Mouse (Mus musculus) midbrain, embryonic 10.5 days (tissue): ENCODE measurements around the gene Cds1. TPM values are rescaled to one million over a fixed set of nuclear protein-coding genes. Genes with fewer than 3 reads are reported as not detected.

Experiments
- DNase-seq: peaks from one replicate; pipeline ENCODE4 v3.0.0-alpha.2; 2017; ENCODE audit warnings: low spot score
- H3K27ac ChIP-seq: fragments of 300-500 bp; sonication (generic); replicated peaks from 2 replicates; pipeline ENCODE4 v1.5.1; 2016; ENCODE audit warnings: mild to moderate bottlenecking
- H3K27me3 ChIP-seq: fragments of 300-500 bp; sonication (generic); 2 replicates; pipeline ENCODE4 v1.6.1; 2016; ENCODE audit warnings: low read depth, mild to moderate bottlenecking; ENCODE audit not compliant: poor library complexity, severe bottlenecking
- H3K36me3 ChIP-seq: fragments of 300-500 bp; sonication (generic); 2 replicates; pipeline ENCODE4 v1.6.1; 2016; ENCODE audit warnings: mild to moderate bottlenecking, moderate library complexity
- H3K4me1 ChIP-seq: fragments of 300-500 bp; sonication (generic); 2 replicates; pipeline ENCODE4 v1.6.1; 2016
- H3K4me3 ChIP-seq: fragments of 300-500 bp; sonication (generic); 2 replicates; pipeline ENCODE4 v1.5.1; 2016; ENCODE audit warnings: mild to moderate bottlenecking, moderate library complexity
- H3K9me3 ChIP-seq: fragments of 300-500 bp; sonication (generic); replicated peaks from 2 replicates; pipeline ENCODE4 v1.6.1; 2016; ENCODE audit warnings: mild to moderate bottlenecking
- WGBS: fragments of 180-500 bp; shearing (Covaris S2); methylation state at CpG from one replicate; pipeline ENCODE4 v1.1.7; 2016; 5-methylcytosine and 5-hydroxymethylcytosine counted together
- polyA plus RNA-seq: library from polyadenylated mRNA; unstranded; fragments of >200 nt; fragmentation: Nextera tagmentation; extraction: Ambion mirVana; gene quantifications from 2 replicates; pipeline ENCODE4 v1.2.1, GENCODE M21; 2016

Cds1 gene
- polyA plus RNA-seq, 1 experiment from 2014 or later: 0.80 TPM

DNA sequence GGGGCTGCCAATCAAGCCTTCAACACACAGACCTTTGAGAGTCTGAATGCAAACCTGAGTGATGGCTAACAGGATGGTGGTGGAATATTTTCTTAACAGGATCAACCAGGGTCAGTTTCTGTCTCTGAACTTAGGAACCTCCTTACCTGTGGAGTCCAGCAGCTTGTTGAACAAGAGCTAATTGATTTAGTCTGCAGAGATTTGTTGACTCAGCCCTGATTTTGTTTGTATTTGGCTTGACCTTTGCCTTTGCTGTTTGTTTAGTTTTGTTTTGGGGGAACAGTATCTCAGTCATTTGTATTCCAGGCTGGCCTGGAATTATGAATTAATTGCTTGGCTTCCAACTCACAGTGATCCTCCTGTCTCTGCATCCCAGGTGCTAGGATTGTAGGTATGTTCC is 7.3 kb upstream of the Cds1 start:
- Histone ChIP-seq H3K4me3 (no peak overlapping the region), H3K9me3 (no peaks in the 10 kb centered on the region)
- DNase-seq: no peak

DNA sequence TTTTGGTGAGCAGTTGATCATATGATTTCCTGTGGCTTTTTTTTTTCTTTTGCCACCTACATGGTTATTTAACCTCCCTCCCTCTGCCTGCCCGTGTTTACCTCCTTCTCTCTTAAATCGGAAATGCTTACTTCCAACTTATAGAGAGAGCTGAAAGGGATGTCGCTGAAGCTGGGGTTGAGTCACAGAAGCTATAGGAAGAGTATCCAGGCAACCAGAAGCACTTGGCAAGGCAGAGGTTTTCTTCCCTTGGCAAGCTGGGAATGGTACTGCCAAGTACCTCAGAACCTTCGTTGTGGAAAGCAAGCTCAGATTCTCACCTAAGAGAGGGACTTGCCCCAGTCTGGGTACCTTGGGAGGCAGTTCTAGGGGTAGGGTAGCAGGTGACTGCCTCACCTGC is 3.2 kb upstream of the Cds1 start:
- Histone ChIP-seq H3K9me3 (no peaks in the 10 kb centered on the region), H3K36me3 (no peaks in the 10 kb centered on the region), H3K27me3 (peaks cover 60% of the 10 kb centered on the region), H3K4me3 (no peak overlapping the region), H3K4me1 (peaks cover 16% of the 10 kb centered on the region), H3K27ac (no peak overlapping the region)
- WGBS: 77% methylated on average over 4 of the region's 4 CpGs
- no peak for DNase-seq

More for the DNA sequence above, 7.3 kb upstream of the Cds1 start:
- Histone ChIP-seq H3K4me1 (no peaks in the 10 kb centered on the region), H3K27me3 (peaks cover 20% of the 10 kb centered on the region), H3K36me3 (no peaks in the 10 kb centered on the region), H3K27ac (no peak overlapping the region)

DNA sequence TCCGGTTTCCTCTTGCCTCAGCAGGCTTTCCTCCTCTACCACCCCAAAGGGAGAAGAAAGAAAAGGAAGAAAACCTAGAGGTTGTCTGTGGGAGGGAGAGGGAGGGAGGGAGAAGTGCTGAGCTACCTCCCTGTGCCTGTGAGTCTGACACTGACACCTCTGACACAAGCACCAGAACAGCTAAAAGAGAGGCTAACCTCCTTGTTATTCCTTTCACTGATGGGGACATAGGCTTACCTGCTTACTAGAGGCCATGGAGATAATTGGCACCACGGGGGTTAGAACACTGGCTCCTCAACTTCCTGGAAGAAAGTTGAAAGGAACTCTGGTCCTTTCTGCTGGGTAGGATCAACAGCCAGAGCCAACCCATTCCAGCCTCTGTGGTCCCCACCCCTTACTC is 1.4 kb upstream of the Cds1 start:
- no peaks in the 10 kb centered on the region for H3K9me3 ChIP-seq
- H3K4me3 ChIP-seq: no peak overlapping the region
- H3K4me1 ChIP-seq: peaks cover 16% of the 10 kb centered on the region
- H3K27me3 ChIP-seq: peaks cover 79% of the 10 kb centered on the region
- no peak overlapping the region for H3K27ac ChIP-seq
- WGBS: 23% methylated on average over 2 of the region's 2 CpGs
- H3K36me3 ChIP-seq: no peaks in the 10 kb centered on the region
- DNase-seq: no peak

DNA sequence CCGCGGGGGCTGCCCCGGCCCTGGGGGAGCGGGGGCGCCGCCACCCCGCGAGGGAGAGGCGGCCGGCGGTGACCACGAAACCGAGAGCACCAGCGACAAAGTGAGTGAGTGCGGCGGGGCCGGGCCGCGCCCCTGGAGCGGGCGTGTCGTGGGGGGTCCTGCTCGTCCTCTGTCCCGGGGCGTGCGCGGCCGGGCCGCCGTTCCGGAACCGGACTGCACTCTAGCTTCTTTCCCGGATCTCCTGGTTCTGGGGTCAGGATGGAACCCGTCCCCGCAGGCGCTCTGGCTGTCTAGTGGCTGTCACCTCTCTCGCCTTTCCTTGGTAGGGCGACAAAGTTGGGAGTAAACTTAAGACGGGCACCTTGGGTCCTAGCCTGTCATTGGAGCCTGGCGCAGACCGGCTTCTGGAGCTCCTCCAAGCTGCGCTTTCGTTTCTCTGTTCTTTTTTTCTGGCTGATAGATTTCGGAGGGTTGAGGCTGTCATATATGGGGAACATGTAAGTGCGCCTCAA is 516 bp downstream of the Cds1 start:
- Histone ChIP-seq H3K4me1 (peaks cover 16% of the 10 kb centered on the region), H3K9me3 (no peaks in the 10 kb centered on the region), H3K27me3 (peaks cover 96% of the 10 kb centered on the region), H3K27ac (peak overlapping the region; percentile 76), H3K36me3 (no peaks in the 10 kb centered on the region), H3K4me3 (peak overlapping the region; percentile 83)
- 1% methylated on average over 41 of the region's 45 CpGs for WGBS
- peak; percentile 56 for DNase-seq

DNA sequence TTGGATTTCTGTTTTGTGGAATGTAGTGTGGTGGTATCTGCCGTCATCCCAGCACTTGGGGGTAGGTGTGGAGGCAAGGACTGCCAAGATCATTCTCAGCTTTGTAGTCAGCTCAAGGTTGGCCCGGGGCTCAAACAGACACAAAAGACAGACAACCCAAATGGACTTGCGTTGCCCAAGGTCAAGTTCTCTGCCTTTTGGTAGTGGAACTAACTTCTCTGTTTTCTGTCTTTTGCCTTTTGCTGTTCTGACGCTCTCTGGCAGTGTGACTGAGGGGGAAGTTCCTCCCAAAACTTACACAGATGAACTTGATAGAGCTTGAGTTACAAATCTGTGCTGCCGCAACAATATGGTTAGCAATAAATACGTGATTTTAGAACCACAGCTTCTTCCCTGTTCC is 1.3 kb downstream of the Cds1 start:
- H3K27me3 ChIP-seq: peaks cover 90% of the 10 kb centered on the region
- no peak for DNase-seq
- H3K4me1 ChIP-seq: peaks cover 16% of the 10 kb centered on the region
- no peaks in the 10 kb centered on the region for H3K9me3 ChIP-seq
- WGBS: 43% methylated on average over 6 of the region's 6 CpGs
- no peaks in the 10 kb centered on the region for H3K36me3 ChIP-seq
- no peak overlapping the region for H3K4me3 ChIP-seq
- H3K27ac ChIP-seq: no peak overlapping the region

DNA sequence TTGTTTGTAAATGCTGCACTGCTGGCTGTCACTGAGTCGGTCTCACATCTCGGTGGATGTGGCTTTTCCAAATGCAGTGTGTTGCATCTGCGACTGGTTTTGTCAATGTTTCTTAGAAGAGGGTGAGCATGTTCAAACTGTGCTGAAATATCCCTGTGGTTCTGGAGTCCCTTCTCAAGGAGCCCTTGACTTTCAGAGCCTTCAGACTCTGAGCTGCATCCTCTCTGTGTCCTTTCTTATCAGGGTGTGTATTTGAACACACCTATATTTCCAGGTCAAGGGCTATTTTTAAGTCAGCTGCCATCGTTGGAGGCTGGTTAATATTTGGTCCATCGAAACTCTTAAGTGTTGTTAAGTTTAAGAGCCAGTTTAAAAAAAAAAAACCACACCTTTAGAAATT is 2.2 kb downstream of the Cds1 start:
- Histone ChIP-seq H3K9me3 (no peaks in the 10 kb centered on the region), H3K27me3 (peaks cover 82% of the 10 kb centered on the region), H3K27ac (no peak overlapping the region), H3K36me3 (no peaks in the 10 kb centered on the region), H3K4me3 (no peak overlapping the region), H3K4me1 (peaks cover 16% of the 10 kb centered on the region)
- no peak for DNase-seq
- WGBS: 72% methylated on average over 5 of the region's 5 CpGs

DNA sequence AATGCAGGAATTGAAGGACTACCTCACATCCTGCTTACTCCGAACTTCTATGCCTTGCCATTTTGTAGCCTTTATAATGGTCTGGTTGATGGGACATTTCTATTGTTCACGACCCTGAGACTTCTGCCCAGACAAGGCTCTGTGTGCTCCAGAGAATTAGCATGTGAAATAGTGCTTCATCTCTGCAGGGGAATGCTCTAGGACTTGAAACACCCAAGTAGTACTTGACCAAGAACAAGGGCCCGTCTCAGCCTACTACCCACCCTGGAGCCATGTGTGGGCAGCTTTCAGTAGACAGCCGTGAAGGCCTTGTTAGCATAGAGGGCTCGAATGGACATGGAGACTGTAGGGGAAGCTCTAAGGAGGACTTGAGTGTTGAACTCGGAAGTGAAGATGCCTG is 2.6 kb downstream of the Cds1 start:
- DNase-seq: no peak
- Histone ChIP-seq H3K27ac (no peak overlapping the region), H3K27me3 (peaks cover 78% of the 10 kb centered on the region), H3K4me1 (peaks cover 16% of the 10 kb centered on the region), H3K36me3 (no peaks in the 10 kb centered on the region), H3K9me3 (no peaks in the 10 kb centered on the region), H3K4me3 (no peak overlapping the region)
- 76% methylated on average over 6 of the region's 6 CpGs for WGBS

DNA sequence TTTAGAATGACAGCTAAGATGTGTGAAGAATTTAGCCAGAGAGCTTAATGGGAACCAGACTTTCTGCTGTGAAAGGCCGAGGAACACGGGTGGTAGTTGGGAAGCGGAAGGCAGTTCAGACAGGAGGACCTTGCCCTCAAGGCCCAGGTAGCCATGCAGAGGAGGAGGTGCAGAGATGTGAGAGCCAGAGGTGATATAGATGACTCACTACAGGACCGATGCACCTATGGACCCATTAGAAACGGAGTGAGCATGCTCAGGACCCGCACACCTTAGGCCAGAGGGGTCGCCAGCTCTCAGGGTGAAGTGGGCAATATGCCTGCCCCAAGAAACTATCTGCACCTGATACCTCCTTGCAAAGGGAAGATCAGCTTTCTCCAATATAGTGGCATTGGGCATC is 3.6 kb downstream of the Cds1 start:
- H3K9me3 ChIP-seq: no peaks in the 10 kb centered on the region
- DNase-seq: no peak
- no peak overlapping the region for H3K4me3 ChIP-seq
- H3K4me1 ChIP-seq: peaks cover 16% of the 10 kb centered on the region
- peaks cover 74% of the 10 kb centered on the region for H3K27me3 ChIP-seq
- no peak overlapping the region for H3K27ac ChIP-seq
- 90% methylated on average over 7 of the region's 7 CpGs for WGBS
- no peaks in the 10 kb centered on the region for H3K36me3 ChIP-seq

DNA sequence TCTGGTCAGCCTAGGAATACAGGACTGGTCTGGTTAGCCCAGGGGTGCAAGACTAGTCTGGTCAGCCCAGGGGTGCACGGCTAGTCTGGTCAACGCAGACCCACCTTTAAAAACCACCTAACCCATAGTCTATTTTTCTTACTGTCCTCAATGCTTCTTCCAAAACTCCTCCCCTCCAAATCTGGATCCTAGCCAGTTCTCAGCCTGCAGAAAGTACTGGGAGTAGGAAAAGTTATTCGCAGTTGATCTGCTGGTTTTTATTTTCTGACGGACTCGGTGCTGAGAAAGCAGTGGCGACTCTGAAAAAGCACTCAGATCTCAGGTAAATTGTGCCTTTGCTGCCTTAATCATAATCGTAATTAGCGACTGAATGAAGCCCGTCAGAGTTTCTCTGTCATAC is 7.7 kb downstream of the Cds1 start:
- Histone ChIP-seq H3K27me3 (peaks cover 35% of the 10 kb centered on the region), H3K36me3 (no peaks in the 10 kb centered on the region), H3K4me3 (no peak overlapping the region), H3K4me1 (no peaks in the 10 kb centered on the region), H3K27ac (no peak overlapping the region), H3K9me3 (no peaks in the 10 kb centered on the region)
- WGBS: 93% methylated on average over 9 of the region's 9 CpGs
- no peak for DNase-seq

DNA sequence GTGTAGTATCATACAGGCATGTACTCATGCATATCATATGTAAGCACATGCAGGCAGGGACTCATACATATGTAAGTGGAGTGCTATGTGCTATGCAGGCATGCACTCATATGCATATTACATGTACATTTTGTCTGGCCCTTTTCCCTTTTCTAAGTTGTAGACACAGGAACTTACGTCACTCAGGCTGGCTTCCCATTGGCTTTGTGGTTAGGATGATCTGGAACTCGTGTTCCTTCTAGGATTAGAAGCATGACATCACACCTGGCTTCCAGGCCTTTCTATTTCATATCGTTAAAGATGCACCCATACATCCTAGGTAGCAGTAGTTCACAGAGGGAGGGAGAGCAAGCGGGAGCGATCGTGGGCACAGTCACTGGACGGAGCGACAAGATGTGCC is 10.3 kb downstream of the Cds1 start:
- no peak overlapping the region for H3K4me3 ChIP-seq
- no peaks in the 10 kb centered on the region for H3K4me1 ChIP-seq
- no peaks in the 10 kb centered on the region for H3K36me3 ChIP-seq
- 0 out of 2 replicates have a peak, but pooled peaks cover 11% of the 10 kb centered on the region for H3K27me3 ChIP-seq
- 90% methylated on average over 8 of the region's 8 CpGs for WGBS
- H3K9me3 ChIP-seq: no peaks in the 10 kb centered on the region
- H3K27ac ChIP-seq: no peak overlapping the region
- DNase-seq: no peak

DNA sequence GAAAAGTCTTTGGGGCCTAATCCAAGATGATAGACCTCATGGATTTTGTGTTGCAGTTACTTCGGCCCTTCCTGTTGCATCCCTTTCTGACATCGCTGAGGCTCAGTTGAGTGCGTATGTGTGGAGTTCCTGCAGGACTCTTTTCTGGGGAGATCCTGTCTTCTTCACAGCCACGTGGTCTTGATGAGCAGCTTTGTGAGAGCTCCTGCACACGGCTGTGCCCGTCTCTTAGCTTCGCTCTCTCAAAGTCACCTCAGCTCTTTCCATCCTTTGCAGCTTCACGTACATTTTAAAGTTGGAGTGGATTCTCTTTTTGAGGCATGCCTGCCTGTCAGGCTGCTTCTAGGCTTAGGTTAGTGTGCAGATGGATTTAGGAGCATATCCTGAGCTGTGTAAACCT is 11.6 kb downstream of the Cds1 start:
- Histone ChIP-seq H3K36me3 (no peaks in the 10 kb centered on the region), H3K27me3 (0 out of 2 replicates have a peak, but pooled peaks cover 9% of the 10 kb centered on the region)
- 88% methylated on average over 8 of the region's 8 CpGs for WGBS

DNA sequence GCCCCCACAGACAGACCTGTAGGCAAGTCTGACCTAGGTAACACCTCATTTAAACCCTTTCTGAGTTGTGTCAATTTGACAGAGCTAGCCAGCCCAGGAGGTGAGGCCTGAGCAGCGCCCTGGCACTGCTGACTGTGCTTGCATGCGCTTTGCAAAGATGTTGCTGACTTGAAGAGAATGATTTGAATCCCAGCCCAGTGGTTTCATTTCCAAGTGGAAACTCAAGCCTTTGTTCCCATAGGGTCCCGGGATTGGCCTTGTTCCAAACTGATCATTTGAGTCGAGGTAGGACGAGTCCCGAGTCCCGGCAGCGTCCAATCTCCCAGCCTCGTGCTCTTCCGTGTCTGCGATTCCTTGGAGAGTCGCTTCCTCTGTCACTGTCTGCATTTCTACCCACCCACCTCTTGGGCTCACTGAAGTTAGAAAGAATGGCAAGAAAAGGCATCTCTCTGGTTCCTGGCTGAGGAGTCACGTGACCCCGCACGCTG is 14.5 kb downstream of the Cds1 start:
- H3K9me3 ChIP-seq: no peaks in the 10 kb centered on the region
- H3K36me3 ChIP-seq: no peaks in the 10 kb centered on the region
- no peak for DNase-seq
- 92% methylated on average over 15 of the region's 15 CpGs for WGBS
- no peaks in the 10 kb centered on the region for H3K27me3 ChIP-seq
- no peak overlapping the region for H3K4me3 ChIP-seq
- H3K27ac ChIP-seq: no peak overlapping the region
- no peaks in the 10 kb centered on the region for H3K4me1 ChIP-seq

More for the DNA sequence above, 11.6 kb downstream of the Cds1 start:
- Histone ChIP-seq H3K4me1 (no peaks in the 10 kb centered on the region), H3K27ac (no peak overlapping the region), H3K4me3 (no peak overlapping the region), H3K9me3 (no peaks in the 10 kb centered on the region)
- DNase-seq: no peak

DNA sequence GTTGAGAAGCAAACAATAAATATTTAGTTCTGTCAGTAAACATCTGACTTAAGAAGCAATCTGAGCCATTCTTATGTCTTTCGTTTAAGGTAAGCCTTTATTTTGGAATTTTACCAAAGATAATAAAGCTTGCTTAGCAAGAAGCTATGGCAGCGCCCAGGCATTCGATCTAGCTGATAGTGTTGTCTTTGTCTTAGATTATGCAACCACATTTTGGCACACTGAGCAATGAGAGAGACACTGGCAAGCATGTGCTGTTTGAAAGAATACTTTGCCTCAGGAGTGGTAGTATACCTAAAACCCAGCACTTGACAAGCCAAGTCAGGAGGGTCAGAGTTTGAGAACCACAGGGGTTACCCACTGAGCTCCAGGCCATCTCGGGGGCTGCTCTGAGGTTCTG is 16.0 kb downstream of the Cds1 start:
- Histone ChIP-seq H3K27ac (no peak overlapping the region), H3K4me3 (no peak overlapping the region), H3K36me3 (no peaks in the 10 kb centered on the region), H3K27me3 (no peaks in the 10 kb centered on the region), H3K9me3 (no peaks in the 10 kb centered on the region), H3K4me1 (peaks cover 2% of the 10 kb centered on the region)
- WGBS: 90% methylated on average over 4 of the region's 4 CpGs
- no peak for DNase-seq

DNA sequence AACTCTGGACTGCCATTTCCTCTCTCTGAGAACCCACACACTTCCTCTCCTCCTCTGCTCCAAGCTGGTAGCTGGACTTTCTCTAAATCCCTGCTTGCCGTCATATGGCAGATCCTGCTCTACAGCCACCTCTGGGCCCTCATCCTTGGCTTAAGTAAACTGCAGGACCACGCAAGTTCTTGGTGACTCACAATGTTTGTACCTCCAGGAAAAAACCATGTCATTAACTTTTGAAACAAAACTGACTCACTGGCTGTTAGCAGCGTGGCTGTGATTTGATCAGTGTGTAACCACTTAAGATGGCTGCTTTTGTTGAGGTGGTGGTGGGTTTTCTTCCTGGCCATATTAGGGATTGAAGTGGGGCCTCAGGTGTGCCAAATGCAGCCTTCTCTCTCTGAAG is 19.4 kb downstream of the Cds1 start:
- no peak overlapping the region for H3K27ac ChIP-seq
- WGBS: 82% methylated on average over 3 of the region's 3 CpGs
- H3K4me1 ChIP-seq: peaks cover 11% of the 10 kb centered on the region
- H3K9me3 ChIP-seq: no peaks in the 10 kb centered on the region
- no peak overlapping the region for H3K4me3 ChIP-seq
- no peaks in the 10 kb centered on the region for H3K36me3 ChIP-seq
- no peak for DNase-seq
- H3K27me3 ChIP-seq: no peaks in the 10 kb centered on the region
